Mouse (Mus musculus): ENCODE results near the gene C530008M17Rik. TPM values are rescaled to one million over a fixed set of nuclear protein-coding genes. Genes with fewer than 3 reads are reported as not detected.

Gene C530008M17Rik
- polyA plus RNA-seq, 1 experiment from 2014 or later, result 10.8 TPM

- no peaks in the 10 kb centered on the region for H3K36me3 ChIP-seq (ENCODE audit: control insufficient read depth, insufficient read depth, low read length)
- no peaks in the 10 kb centered on the region for H3K9me3 ChIP-seq (ENCODE audit: control insufficient read depth, low read length)
- no peak overlapping the region for H3K4me3 ChIP-seq (ENCODE audit: low read depth, low read length)
- H3K9ac ChIP-seq (ENCODE audit: low read depth, low read length), result no peak overlapping the region
- no peaks in the 10 kb centered on the region for H3K27me3 ChIP-seq (replicated peaks; ENCODE audit: control insufficient read depth, insufficient read depth, low read length)
- H3K27ac ChIP-seq (replicated peaks; ENCODE audit: low read depth, low read length), result no peak overlapping the region
- WGBS, result 83% methylated on average over 10 of the region's 10 CpGs
- ATAC-seq (ENCODE audit: low read depth), result no peak
- H3K4me1 ChIP-seq (ENCODE audit: control insufficient read depth, insufficient read depth, low read length), result no peaks in the 10 kb centered on the region
- DNase-seq (ENCODE audit: low spot score), result no peak
- no peak overlapping the region for H3K4me2 ChIP-seq (ENCODE audit: low read depth, low read length)
Measured at GRCm38 (mm10) chr5:76670183-76670582, 13.9 kb downstream of the C530008M17Rik start.

GRCm38 (mm10) chr5:76674022-76674653 lies 17.8 kb downstream of the C530008M17Rik start:
- H3K4me1 ChIP-seq (ENCODE audit: control insufficient read depth, insufficient read depth, low read length), result no peaks in the 10 kb centered on the region
- no peak overlapping the region for H3K4me2 ChIP-seq (ENCODE audit: low read depth, low read length)
- H3K27me3 ChIP-seq (replicated peaks; ENCODE audit: control insufficient read depth, insufficient read depth, low read length), result no peaks in the 10 kb centered on the region
- H3K27ac ChIP-seq (replicated peaks; ENCODE audit: low read depth, low read length), result no peak overlapping the region
- no peaks in the 10 kb centered on the region for H3K36me3 ChIP-seq (ENCODE audit: control insufficient read depth, insufficient read depth, low read length)
- no peak for DNase-seq (ENCODE audit: low spot score)
- ATAC-seq (ENCODE audit: low read depth), result no peak
- no peak overlapping the region for H3K9ac ChIP-seq (ENCODE audit: low read depth, low read length)
- no peaks in the 10 kb centered on the region for H3K9me3 ChIP-seq (ENCODE audit: control insufficient read depth, low read length)
- no peak overlapping the region for H3K4me3 ChIP-seq (ENCODE audit: low read depth, low read length)
- WGBS, result 91% methylated on average over 5 of the region's 5 CpGs

- no peak for ATAC-seq (ENCODE audit: low read depth)
- Histone ChIP-seq H3K9ac (ENCODE audit: low read depth, low read length) (no peak overlapping the region), H3K9me3 (ENCODE audit: control insufficient read depth, low read length) (no peaks in the 10 kb centered on the region), H3K4me1 (ENCODE audit: control insufficient read depth, insufficient read depth, low read length) (no peaks in the 10 kb centered on the region), H3K36me3 (ENCODE audit: control insufficient read depth, insufficient read depth, low read length) (no peaks in the 10 kb centered on the region), H3K27ac (replicated peaks; ENCODE audit: low read depth, low read length) (no peak overlapping the region), H3K4me3 (ENCODE audit: low read depth, low read length) (no peak overlapping the region), H3K4me2 (ENCODE audit: low read depth, low read length) (no peak overlapping the region), H3K27me3 (replicated peaks; ENCODE audit: control insufficient read depth, insufficient read depth, low read length) (no peaks in the 10 kb centered on the region)
- 70% methylated on average over 4 of the region's 4 CpGs for WGBS
- DNase-seq (ENCODE audit: low spot score), result no peak
Measured at GRCm38 (mm10) chr5:76675369-76675768, 19.1 kb downstream of the C530008M17Rik start.

- Histone ChIP-seq H3K9ac (ENCODE audit: low read depth, low read length) (no peak overlapping the region), H3K4me3 (ENCODE audit: low read depth, low read length) (no peak overlapping the region), H3K27ac (replicated peaks; ENCODE audit: low read depth, low read length) (no peak overlapping the region), H3K4me1 (ENCODE audit: control insufficient read depth, insufficient read depth, low read length) (0 out of 2 replicates have a peak, but pooled peaks cover 3% of the 10 kb centered on the region), H3K36me3 (ENCODE audit: control insufficient read depth, insufficient read depth, low read length) (no peaks in the 10 kb centered on the region), H3K9me3 (ENCODE audit: control insufficient read depth, low read length) (no peaks in the 10 kb centered on the region), H3K4me2 (ENCODE audit: low read depth, low read length) (no peak overlapping the region), H3K27me3 (replicated peaks; ENCODE audit: control insufficient read depth, insufficient read depth, low read length) (no peaks in the 10 kb centered on the region)
- ATAC-seq (ENCODE audit: low read depth), result no peak
- 90% methylated on average over 2 of the region's 3 CpGs for WGBS
- DNase-seq (ENCODE audit: low spot score), result no peak
Measured at GRCm38 (mm10) chr5:76680959-76681358, 24.6 kb downstream of the C530008M17Rik start.

GRCm38 (mm10) chr5:76681895-76682656 lies 25.8 kb downstream of the C530008M17Rik start:
- no peak overlapping the region for H3K9ac ChIP-seq (ENCODE audit: low read depth, low read length)
- H3K27ac ChIP-seq (replicated peaks; ENCODE audit: low read depth, low read length), result no peak overlapping the region
- WGBS, result 64% methylated on average over 4 of the region's 4 CpGs
- H3K4me2 ChIP-seq (ENCODE audit: low read depth, low read length), result no peak overlapping the region
- no peak overlapping the region for H3K4me3 ChIP-seq (ENCODE audit: low read depth, low read length)
- H3K36me3 ChIP-seq (ENCODE audit: control insufficient read depth, insufficient read depth, low read length), result no peaks in the 10 kb centered on the region
- DNase-seq (ENCODE audit: low spot score), result no peak
- no peaks in the 10 kb centered on the region for H3K27me3 ChIP-seq (replicated peaks; ENCODE audit: control insufficient read depth, insufficient read depth, low read length)
- 0 out of 2 replicates have a peak, but pooled peaks cover 3% of the 10 kb centered on the region for H3K4me1 ChIP-seq (ENCODE audit: control insufficient read depth, insufficient read depth, low read length)
- no peaks in the 10 kb centered on the region for H3K9me3 ChIP-seq (ENCODE audit: control insufficient read depth, low read length)
- ATAC-seq (ENCODE audit: low read depth), result no peak

DNA sequence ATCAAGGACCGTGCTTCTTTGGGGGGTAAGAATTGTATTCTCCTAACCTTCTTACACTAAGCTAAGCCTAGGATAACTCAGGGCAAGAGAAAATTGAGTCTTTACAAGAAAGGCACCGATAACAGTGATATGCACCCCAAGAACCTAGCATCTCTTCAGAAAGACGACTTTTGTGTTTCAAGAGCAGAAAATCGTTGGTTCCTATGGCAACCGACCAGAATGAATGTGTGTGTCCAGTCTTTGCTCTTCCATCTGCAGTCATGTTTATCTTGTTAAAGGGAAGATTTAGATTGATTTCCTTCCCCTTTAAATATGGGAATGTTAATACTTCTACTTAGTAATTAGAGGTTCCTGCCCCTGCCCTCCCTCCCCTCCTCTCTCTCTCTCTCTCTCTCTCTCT lies 27.1 kb downstream of the C530008M17Rik start:
- no peak for DNase-seq (ENCODE audit: low spot score)
- ATAC-seq (ENCODE audit: low read depth), result no peak

GRCm38 (mm10) chr5:76684658-76685605 lies 28.6 kb downstream of the C530008M17Rik start:
- Histone ChIP-seq H3K4me1 (ENCODE audit: control insufficient read depth, insufficient read depth, low read length) (0 out of 2 replicates have a peak, but pooled peaks cover 3% of the 10 kb centered on the region), H3K36me3 (ENCODE audit: control insufficient read depth, insufficient read depth, low read length) (no peaks in the 10 kb centered on the region), H3K4me2 (ENCODE audit: low read depth, low read length) (no peak overlapping the region), H3K27me3 (replicated peaks; ENCODE audit: control insufficient read depth, insufficient read depth, low read length) (no peaks in the 10 kb centered on the region), H3K9me3 (ENCODE audit: control insufficient read depth, low read length) (no peaks in the 10 kb centered on the region), H3K4me3 (ENCODE audit: low read depth, low read length) (no peak overlapping the region), H3K9ac (ENCODE audit: low read depth, low read length) (no peak overlapping the region), H3K27ac (replicated peaks; ENCODE audit: low read depth, low read length) (no peak overlapping the region)
- ATAC-seq (ENCODE audit: low read depth) (no peak), DNase-seq (ENCODE audit: low spot score) (no peak)
- 89% methylated on average over 15 of the region's 15 CpGs for WGBS

More for the DNA sequence above, 27.1 kb downstream of the C530008M17Rik start:
- Histone ChIP-seq H3K27me3 (replicated peaks; ENCODE audit: control insufficient read depth, insufficient read depth, low read length) (no peaks in the 10 kb centered on the region), H3K9me3 (ENCODE audit: control insufficient read depth, low read length) (no peaks in the 10 kb centered on the region), H3K4me1 (ENCODE audit: control insufficient read depth, insufficient read depth, low read length) (0 out of 2 replicates have a peak, but pooled peaks cover 3% of the 10 kb centered on the region), H3K4me3 (ENCODE audit: low read depth, low read length) (no peak overlapping the region), H3K9ac (ENCODE audit: low read depth, low read length) (no peak overlapping the region), H3K27ac (replicated peaks; ENCODE audit: low read depth, low read length) (no peak overlapping the region), H3K36me3 (ENCODE audit: control insufficient read depth, insufficient read depth, low read length) (no peaks in the 10 kb centered on the region), H3K4me2 (ENCODE audit: low read depth, low read length) (no peak overlapping the region)
- 73% methylated on average over 5 of the region's 5 CpGs for WGBS

- 92% methylated on average over 10 of the region's 10 CpGs for WGBS
- H3K27me3 ChIP-seq (replicated peaks; ENCODE audit: control insufficient read depth, insufficient read depth, low read length), result no peaks in the 10 kb centered on the region
- H3K4me3 ChIP-seq (ENCODE audit: low read depth, low read length), result no peak overlapping the region
- 0 out of 2 replicates have a peak, but pooled peaks cover 3% of the 10 kb centered on the region for H3K4me1 ChIP-seq (ENCODE audit: control insufficient read depth, insufficient read depth, low read length)
- DNase-seq (ENCODE audit: low spot score), result no peak
- no peaks in the 10 kb centered on the region for H3K9me3 ChIP-seq (ENCODE audit: control insufficient read depth, low read length)
- H3K27ac ChIP-seq (replicated peaks; ENCODE audit: low read depth, low read length), result 0 out of 2 replicates have a peak overlapping the region, but pooled peaks have one; percentile 28
- H3K4me2 ChIP-seq (ENCODE audit: low read depth, low read length), result no peak overlapping the region
- ATAC-seq (ENCODE audit: low read depth), result no peak
- H3K36me3 ChIP-seq (ENCODE audit: control insufficient read depth, insufficient read depth, low read length), result no peaks in the 10 kb centered on the region
- no peak overlapping the region for H3K9ac ChIP-seq (ENCODE audit: low read depth, low read length)
Measured at GRCm38 (mm10) chr5:76687961-76688600, 31.8 kb downstream of the C530008M17Rik start.

Measured in embryonic facial prominence, embryonic 14.5 days (tissue).